Mouse (Mus musculus) thymus, adult 2 months (tissue): ENCODE data around the gene Hsd17b13. TPM values are rescaled to one million over a fixed set of nuclear protein-coding genes. Genes with fewer than 3 reads are reported as not detected.
"Not testable (repeated sequence)": the region's sequence is repeated elsewhere in the genome, so short reads cannot be mapped to it uniquely, and the experiment has no call there.

Experiments used
- DNase-seq: peaks from one replicate; pipeline ENCODE4 v3.0.0; 2021
- H3K27ac ChIP-seq: fragments of 200-500 bp; 2 replicates; pipeline ENCODE4 v1.5.1; 2012; ENCODE audit warnings: low read length, control low read depth; ENCODE audit not compliant: control insufficient read depth, insufficient read depth
- H3K27me3 ChIP-seq: fragments of 200-500 bp; 2 replicates; pipeline ENCODE4 v1.6.1; 2012; ENCODE audit warnings: mild to moderate bottlenecking, low read length, moderate library complexity, mixed read lengths; ENCODE audit not compliant: control insufficient read depth, insufficient read depth
- H3K36me3 ChIP-seq: fragments of 200-500 bp; 2 replicates; pipeline ENCODE4 v1.6.1; 2012; ENCODE audit warnings: mild to moderate bottlenecking, low read length, moderate library complexity; ENCODE audit not compliant: control insufficient read depth, insufficient read depth
- H3K4me1 ChIP-seq: fragments of 200-500 bp; replicated peaks from 2 replicates; pipeline ENCODE4 v1.6.1; 2012; ENCODE audit warnings: low read length; ENCODE audit not compliant: control insufficient read depth, insufficient read depth
- H3K4me3 ChIP-seq: fragments of 200-500 bp; 2 replicates; pipeline ENCODE4 v1.5.1; 2012; ENCODE audit warnings: mild to moderate bottlenecking, low read length, control low read depth, moderate library complexity; ENCODE audit not compliant: control insufficient read depth, insufficient read depth
- CTCF ChIP-seq: fragments of 200-500 bp; IDR thresholded peaks from 2 replicates; pipeline ENCODE4 v1.5.1; 2012; ENCODE audit warnings: mild to moderate bottlenecking, control low read depth, low read length, moderate library complexity, borderline replicate concordance; ENCODE audit not compliant: control insufficient read depth, poor library complexity, insufficient read depth; ENCODE audit errors: extremely low read depth
- POLR2A ChIP-seq: fragments of 200-500 bp; IDR thresholded peaks from 2 replicates; pipeline ENCODE4 v1.6.1; 2012; ENCODE audit warnings: mild to moderate bottlenecking, low read length, control low read depth, moderate library complexity; ENCODE audit not compliant: control insufficient read depth, poor library complexity, insufficient read depth; ENCODE audit errors: extremely low read depth
- WGBS: fragments of 180-500 bp; shearing (Covaris S2); methylation state at CpG from one replicate; pipeline ENCODE4 v1.1.7; 2018; 5-methylcytosine and 5-hydroxymethylcytosine counted together
- polyA plus RNA-seq: library from polyadenylated mRNA; depleted of rRNA; stranded (reverse); fragments of >200 nt; gene quantifications from 2 replicates; pipeline ENCODE4 v1.2.3, GENCODE M21; 2012

The Hsd17b13 gene
- polyA plus RNA-seq, 1 experiment: not detected

DNA sequence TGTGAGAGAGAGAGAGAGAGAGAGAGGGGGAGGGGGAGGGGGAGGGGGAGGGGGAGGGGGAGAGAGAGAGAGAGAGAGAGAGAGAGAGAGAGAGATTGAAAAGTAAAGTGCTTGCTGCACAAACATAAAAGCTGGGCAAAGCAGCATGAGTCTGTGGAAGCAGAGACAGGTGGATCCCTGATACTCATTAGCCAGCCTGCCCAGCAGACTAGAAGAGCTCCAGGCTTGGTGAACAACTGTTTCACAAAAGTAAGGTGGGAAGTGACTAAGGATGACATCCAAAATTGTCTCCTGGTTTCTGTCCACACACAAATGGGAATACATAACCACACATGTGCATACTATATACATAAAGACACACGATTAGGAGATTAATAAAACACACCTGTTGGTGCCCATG is 37.4 kb downstream of the Hsd17b13 start:
- Histone ChIP-seq H3K36me3 (no peaks in the 10 kb centered on the region), H3K27me3 (no peaks in the 10 kb centered on the region), H3K4me1 (no peaks in the 10 kb centered on the region), H3K27ac (no peak overlapping the region), H3K4me3 (no peak overlapping the region)
- no peak for DNase-seq
- no peak for TF ChIP-seq POLR2A
- TF ChIP-seq CTCF: no peak
- WGBS: 87% methylated on average over 1 of the region's 1 CpGs

DNA sequence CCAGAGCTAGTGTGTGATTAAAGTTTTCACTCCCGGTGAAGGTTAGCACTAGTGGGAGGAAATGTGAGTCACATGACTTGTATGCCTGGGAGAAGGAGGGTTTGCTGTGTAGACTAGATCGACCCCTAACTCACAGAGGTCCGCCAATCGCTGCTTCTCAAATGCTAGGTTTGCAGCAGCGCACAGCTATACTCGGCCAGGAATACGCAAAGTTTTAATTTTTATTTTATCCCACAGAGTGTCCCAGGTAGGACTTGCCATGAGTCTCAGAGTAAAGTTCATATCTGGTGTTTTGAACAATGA is 37.9 kb downstream of the Hsd17b13 start:
- TF ChIP-seq CTCF (no peak), POLR2A (no peak)
- Histone ChIP-seq H3K4me1 (no peaks in the 10 kb centered on the region), H3K36me3 (no peaks in the 10 kb centered on the region), H3K4me3 (no peak overlapping the region), H3K27ac (no peak overlapping the region), H3K27me3 (no peaks in the 10 kb centered on the region)
- DNase-seq: no peak
- WGBS: 78% methylated on average over 7 of the region's 7 CpGs

DNA sequence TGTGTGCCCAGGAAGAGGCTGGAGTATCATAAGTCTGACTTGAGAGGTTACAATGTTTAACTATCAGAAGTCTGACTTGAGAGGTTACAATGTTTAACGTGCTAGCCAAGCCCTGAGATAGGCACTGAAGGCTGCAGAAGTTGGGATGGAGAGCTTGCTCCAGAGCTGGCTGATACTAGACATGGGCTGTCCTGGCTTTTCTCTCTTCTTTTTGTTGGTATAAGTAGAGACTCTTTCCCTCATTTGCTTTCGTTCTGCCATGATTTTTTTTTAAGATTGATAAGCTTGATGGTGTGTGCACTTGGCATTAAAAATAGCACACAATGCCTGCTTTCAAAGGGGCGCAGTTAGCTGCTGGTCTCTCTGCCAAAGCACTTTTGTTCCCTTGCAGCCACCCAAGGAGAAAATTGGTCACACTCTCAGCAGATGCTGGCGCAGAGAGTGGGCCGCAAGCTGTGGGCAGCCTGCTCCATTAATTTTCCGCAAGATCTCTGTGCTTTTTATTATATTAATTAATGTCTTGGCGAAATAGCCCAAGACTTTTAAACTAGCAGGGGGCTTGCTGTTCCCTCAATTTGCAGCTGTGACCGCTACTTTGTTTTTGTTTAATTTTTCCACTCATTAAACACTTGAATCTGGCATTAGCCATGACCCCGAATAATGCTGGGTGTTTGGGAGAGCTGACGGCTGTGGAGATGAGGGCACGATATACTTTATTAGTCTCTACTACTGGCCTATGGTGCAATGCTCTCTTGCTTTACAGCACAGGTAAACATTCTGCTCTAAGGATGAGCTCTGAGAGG is 38.5 kb downstream of the Hsd17b13 start:
- Histone ChIP-seq H3K27ac (no peak overlapping the region), H3K27me3 (no peaks in the 10 kb centered on the region), H3K36me3 (no peaks in the 10 kb centered on the region), H3K4me1 (no peaks in the 10 kb centered on the region), H3K4me3 (no peak overlapping the region)
- TF ChIP-seq CTCF (no peak), POLR2A (no peak)
- DNase-seq: no peak
- WGBS: 93% methylated on average over 11 of the region's 11 CpGs

DNA sequence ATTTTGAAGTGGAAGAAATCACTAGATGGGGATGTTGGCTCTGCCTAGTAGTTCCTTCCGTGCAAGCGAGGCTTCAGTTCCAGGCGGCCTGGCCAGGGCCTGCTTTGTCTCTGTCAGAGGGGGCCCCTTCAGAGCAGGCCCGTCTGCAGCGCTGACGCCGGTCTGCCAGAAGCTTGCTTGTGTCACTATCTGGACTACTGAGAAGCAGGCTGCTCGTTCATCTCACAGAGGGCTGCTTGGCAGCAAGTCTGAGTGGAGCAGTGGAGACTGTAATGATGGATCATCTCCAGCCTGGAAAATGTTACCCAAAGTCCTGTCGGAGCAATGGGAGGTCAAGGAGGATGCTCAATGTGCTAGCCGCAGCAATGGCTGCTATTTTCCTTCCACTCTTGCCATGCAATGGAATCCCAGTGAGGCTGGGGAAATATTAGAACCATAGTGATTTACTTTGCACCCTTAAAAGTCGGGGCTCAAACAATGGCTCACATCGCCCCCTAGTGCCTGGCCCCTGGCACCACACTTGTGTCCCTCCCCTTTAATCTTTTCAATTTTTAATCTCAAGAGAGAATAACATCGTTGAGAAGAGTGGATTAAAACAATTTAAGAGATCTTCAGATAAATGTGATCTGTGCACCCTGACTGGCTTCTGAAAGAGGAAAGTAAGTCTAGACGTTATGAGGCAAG is 40.2 kb downstream of the Hsd17b13 start:
- no peak overlapping the region for H3K27ac ChIP-seq
- H3K4me3 ChIP-seq: no peak overlapping the region
- H3K27me3 ChIP-seq: no peaks in the 10 kb centered on the region
- 63% methylated on average over 14 of the region's 14 CpGs for WGBS
- no peaks in the 10 kb centered on the region for H3K4me1 ChIP-seq
- no peak for TF ChIP-seq POLR2A
- peak; percentile 56; the same call in 1 of the 2 replicates for TF ChIP-seq CTCF
- H3K36me3 ChIP-seq: no peaks in the 10 kb centered on the region
- DNase-seq: peak; percentile 35

DNA sequence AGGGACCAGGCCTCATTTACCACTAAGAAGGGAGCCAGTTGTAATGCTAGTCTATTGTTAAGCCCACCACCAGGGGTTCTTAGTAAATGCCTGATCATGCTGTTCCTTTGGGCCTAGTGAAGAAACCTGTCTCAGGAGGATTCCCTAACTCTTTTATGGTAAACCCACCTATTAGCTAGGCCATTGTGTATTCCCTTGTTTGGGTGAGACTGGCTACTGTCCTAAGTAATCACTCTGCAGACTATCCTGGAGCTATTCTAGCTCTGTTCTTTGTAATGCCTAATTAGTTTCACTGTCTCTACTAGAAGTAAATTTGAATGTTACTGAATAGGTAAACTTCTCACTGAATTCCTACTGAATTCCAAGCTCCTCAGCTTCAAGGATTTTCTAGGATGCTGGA is 45.3 kb downstream of the Hsd17b13 start:
- H3K36me3 ChIP-seq, H3K27me3 ChIP-seq, H3K27ac ChIP-seq, H3K4me3 ChIP-seq, H3K4me1 ChIP-seq, DNase-seq: not testable (repeated sequence)

DNA sequence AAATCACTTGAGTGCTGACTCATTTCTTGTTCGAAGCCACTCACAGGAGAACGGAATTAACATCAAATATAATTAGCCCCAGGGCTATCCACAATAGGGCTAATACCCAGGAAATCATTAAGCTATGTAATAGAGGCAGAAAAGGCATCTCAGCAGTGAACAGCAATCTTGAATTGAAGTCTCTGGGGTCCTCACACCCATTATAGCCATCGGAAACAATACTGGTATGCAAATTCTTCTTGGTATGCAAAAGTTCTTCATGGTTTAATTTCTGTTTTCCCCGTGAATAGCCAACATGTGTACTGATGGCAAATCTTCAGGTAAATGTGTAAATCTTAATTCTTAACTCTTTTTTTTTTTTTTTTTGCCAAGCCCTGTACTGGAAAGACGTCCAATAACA is 46.7 kb downstream of the Hsd17b13 start:
- peaks cover 6% of the 10 kb centered on the region for H3K4me1 ChIP-seq
- TF ChIP-seq POLR2A: no peak
- no peak for TF ChIP-seq CTCF
- no peaks in the 10 kb centered on the region for H3K36me3 ChIP-seq
- H3K27me3 ChIP-seq: no peaks in the 10 kb centered on the region
- 55% methylated on average over 5 of the region's 5 CpGs for WGBS
- DNase-seq: no peak
- no peak overlapping the region for H3K27ac ChIP-seq
- no peak overlapping the region for H3K4me3 ChIP-seq

DNA sequence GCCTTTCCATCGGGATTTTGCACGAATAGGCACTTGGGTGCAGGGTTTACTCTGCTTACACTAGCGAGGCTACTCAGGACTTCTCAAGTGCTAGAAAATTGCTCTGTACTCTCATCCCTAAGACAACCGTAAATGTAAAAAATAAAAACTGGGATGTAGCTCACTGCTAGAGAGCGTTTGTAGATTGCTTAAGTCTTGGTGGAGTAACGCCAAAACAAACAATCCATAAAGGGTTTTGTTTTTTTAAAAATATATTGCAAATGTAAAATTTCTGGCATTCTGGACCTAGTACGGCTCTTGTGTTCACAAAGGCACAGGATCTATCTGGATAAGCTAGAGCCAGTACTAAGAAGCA is 49.0 kb downstream of the Hsd17b13 start:
- DNase-seq: no peak
- Histone ChIP-seq H3K4me3 (no peak overlapping the region), H3K27me3 (no peaks in the 10 kb centered on the region), H3K36me3 (no peaks in the 10 kb centered on the region), H3K27ac (no peak overlapping the region), H3K4me1 (peaks cover 6% of the 10 kb centered on the region)
- 94% methylated on average over 7 of the region's 7 CpGs for WGBS
- TF ChIP-seq CTCF: no peak
- no peak for TF ChIP-seq POLR2A
